Comparison of ENCODE assay signal across 18 mouse cellular contexts in genomic region chr13:70877550-70877913, GRCm38 (mm10). TPM values are rescaled to one million over a fixed set of nuclear protein-coding genes. Genes with fewer than 3 reads are reported as not detected.
"Had no signal": no experiment of that assay in that cellular context is flagged by ENCODE, and none has a peak within 500 bp of the region (broad histone marks: within the 10 kb centered on the region; RNA-seq: fewer than 3 reads in every experiment).

No protein-coding gene starts in this region.

- H3K4me2 ChIP-seq: limb, embryonic 12.5 days; limb, embryonic 15.5 days; midbrain, embryonic 12.5 days; midbrain, embryonic 15.5 days; neural tube, embryonic 12.5 days; neural tube, embryonic 15.5 days had no signal

- ATAC-seq: inflammation-experienced regulatory T-cells, adult 6 months; midbrain, embryonic 15.5 days had no signal

- H3K9ac ChIP-seq: limb, embryonic 12.5 days; limb, embryonic 15.5 days; midbrain, embryonic 12.5 days; midbrain, embryonic 15.5 days; neural tube, embryonic 12.5 days; neural tube, embryonic 15.5 days had no signal

- H3K27ac ChIP-seq: hindbrain, postnatal 0 days; limb, embryonic 12.5 days; limb, embryonic 15.5 days; macrophage; midbrain, embryonic 12.5 days; midbrain, embryonic 15.5 days; neural tube, embryonic 12.5 days; neural tube, embryonic 15.5 days; stomach, postnatal 0 days had no signal

- H3K4me1 ChIP-seq: limb, embryonic 12.5 days; limb, embryonic 15.5 days; midbrain, embryonic 12.5 days; midbrain, embryonic 15.5 days; neural tube, embryonic 12.5 days; neural tube, embryonic 15.5 days had no signal

- H3K27me3 ChIP-seq: limb, embryonic 12.5 days; limb, embryonic 15.5 days; midbrain, embryonic 12.5 days; midbrain, embryonic 15.5 days; neural tube, embryonic 12.5 days; neural tube, embryonic 15.5 days had no signal

- H3K9me3 ChIP-seq: limb, embryonic 12.5 days; limb, embryonic 15.5 days; midbrain, embryonic 12.5 days; midbrain, embryonic 15.5 days; neural tube, embryonic 12.5 days; neural tube, embryonic 15.5 days had no signal

- DNase-seq: kidney, adult 2 months; lung, adult 18-20 months; right cerebral cortex, adult 18-20 months; right cerebral cortex, postnatal 14 days; right cerebral cortex, postnatal 4 days; thymus, adult 2 months; thymus, postnatal 14 days; thymus, postnatal 4 days had no signal

- H3K36me3 ChIP-seq: limb, embryonic 12.5 days; limb, embryonic 15.5 days; midbrain, embryonic 12.5 days; midbrain, embryonic 15.5 days; neural tube, embryonic 12.5 days; neural tube, embryonic 15.5 days had no signal

- H3K4me3 ChIP-seq: limb, embryonic 12.5 days; limb, embryonic 15.5 days; midbrain, embryonic 12.5 days; midbrain, embryonic 15.5 days; neural tube, embryonic 12.5 days; neural tube, embryonic 15.5 days had no signal

RNA-seq across cellular contexts. Expression of gene Adamts16, which starts 35.9 kb away (rescaled TPM):
- polyA plus RNA-seq: inflammation-experienced regulatory T-cells, adult 6 months; macrophage had no signal
